Mouse (Mus musculus) adrenal gland (tissue): ENCODE results near the gene Syt17.

Experiments
- intact Hi-C: fragments of 180-260 bp; cut with DNase I; formaldehyde crosslinking; loops from one replicate; pipeline ENCODE4 v1.15.1; 2025

Syt17 gene

DNA sequence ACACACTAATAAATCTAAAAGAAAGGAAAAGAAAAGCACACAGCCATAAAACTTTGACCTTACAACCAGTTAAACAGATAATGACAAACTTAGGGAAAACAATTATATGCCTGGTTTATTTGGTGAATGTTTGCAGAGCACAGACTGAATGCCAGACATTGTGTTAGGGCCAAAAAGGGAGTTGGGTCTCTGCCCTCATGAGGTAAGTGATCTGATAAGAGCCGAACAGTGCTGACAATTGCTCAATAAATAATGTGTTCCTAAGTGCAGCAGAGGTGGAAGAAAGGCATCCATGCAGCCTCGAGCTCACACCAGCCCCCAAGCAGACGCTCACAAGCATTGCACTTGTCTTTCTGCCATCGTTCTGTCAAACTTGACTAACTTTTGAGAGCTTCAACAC is 16.4 kb upstream of the Syt17 start:
- intact Hi-C loops = no loop called here

DNA sequence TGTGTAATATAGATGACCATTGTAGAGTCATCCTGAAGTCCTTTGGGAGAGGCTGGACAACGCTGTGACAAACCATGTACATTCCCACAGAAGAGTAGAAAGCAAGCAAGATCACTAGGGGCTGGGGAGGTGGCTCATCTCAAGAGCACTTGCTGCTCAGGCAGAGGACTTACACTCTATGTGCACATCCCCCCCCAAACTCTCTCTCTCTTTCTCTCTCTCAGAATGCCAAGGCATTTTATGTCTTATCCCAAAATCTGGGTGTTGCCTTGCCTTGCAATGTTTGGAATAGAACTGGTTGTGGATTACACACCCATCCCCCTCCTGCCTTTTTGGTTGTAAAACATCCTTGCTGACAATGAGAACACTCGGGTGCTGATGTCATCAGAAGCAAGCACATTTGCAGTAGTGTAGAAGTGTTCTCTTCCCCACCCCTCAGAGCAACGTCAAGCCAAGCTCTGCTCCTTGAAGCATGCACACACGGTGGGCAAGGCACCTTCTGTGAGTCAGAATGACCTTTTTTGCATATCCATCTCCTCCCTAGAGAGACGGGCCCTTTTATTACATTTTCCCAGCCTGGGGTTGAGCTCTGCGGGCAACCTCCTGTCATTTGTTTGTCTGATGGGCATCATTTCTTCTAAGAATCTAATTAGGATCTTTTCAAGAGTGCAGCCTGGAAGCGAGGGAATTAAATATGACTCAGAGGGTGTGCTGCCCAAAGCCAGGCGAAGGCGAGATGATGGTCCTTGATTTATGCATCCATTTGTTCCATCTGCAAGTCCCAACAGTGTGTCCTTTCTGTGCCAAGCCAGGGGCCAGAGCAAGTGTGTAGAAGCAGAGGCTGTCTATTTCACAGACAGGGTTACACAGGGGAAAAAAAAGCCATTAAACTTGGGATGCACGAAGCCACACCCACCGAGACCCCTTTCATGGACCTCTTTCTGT is 15.1 kb upstream of the Syt17 start:
- intact Hi-C loops = no loop called here

DNA sequence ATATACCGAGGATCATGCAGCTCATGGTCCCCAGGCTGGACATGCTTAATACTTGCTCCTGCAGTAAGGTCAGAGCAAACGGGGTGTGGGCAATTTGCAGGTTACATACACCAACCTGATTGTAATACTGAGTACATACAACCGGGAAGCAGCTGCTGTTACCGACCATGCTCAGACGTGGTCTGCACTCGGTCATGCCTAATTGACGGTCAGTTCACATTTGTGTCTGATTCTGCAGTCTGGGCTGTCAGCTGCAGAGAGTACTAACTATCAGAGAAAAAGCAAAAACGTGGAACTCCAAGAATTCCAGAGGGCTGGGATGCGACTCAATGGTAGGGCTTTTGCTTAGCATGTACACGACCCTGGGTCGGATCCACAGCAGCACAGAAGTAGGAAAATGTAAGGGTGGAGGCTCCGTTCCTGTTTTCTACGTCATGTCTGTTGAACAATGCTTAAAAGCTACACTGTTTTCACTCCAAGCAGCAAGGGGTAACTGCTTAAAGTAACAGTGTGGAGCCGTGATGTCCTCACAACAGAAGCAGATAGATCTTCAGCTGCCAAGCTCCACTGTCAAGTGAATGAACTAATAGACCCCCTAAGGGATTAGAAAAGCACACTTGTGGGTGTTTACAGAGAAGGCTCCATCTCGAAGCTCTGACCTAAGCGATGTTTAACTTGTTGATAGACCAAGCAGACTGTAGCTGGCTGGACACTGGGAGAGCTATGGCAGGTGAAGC is 13.5 kb upstream of the Syt17 start:
- intact Hi-C loops = no loop called here

DNA sequence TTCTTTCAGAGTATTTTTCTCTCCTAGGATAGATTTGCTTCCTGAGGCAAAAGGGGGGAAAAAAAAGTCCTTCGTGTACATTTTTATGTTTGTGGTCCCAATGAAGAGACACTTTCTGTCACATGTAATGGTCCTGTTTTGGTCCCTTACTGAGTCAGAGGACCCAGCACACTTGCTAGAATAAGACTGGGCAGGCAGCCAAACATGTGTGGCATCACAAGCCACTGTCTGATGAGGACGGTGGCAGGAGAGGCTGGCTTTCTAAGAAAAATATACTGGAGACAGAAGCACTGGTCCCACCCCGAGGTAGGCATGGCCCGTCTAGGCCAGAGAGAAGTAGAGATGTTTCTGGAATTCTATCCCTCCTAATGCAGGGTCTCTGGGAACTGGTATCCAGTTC is 5.7 kb upstream of the Syt17 start:
- intact Hi-C loops = no loop called here

DNA sequence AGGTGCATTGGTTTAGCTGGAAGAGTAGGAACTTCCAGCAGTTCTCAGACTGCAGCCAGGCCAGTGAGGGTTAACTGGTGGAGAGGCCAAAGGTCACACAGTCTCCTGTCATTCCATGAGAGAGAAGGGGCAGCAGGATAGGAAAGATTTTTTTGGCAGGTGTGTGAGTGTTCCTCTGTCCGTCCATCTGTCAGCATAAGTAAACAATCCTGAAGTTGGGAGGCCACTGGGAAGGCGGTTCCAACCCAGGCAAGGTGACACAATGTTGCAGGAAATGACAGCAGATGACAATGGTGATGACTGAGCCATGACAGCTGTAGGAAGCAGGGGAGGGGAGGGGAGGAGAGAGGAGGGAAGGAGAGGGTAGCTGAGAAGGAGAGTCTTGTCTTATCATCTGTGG is 4.9 kb upstream of the Syt17 start:
- intact Hi-C loops = no loop called here

DNA sequence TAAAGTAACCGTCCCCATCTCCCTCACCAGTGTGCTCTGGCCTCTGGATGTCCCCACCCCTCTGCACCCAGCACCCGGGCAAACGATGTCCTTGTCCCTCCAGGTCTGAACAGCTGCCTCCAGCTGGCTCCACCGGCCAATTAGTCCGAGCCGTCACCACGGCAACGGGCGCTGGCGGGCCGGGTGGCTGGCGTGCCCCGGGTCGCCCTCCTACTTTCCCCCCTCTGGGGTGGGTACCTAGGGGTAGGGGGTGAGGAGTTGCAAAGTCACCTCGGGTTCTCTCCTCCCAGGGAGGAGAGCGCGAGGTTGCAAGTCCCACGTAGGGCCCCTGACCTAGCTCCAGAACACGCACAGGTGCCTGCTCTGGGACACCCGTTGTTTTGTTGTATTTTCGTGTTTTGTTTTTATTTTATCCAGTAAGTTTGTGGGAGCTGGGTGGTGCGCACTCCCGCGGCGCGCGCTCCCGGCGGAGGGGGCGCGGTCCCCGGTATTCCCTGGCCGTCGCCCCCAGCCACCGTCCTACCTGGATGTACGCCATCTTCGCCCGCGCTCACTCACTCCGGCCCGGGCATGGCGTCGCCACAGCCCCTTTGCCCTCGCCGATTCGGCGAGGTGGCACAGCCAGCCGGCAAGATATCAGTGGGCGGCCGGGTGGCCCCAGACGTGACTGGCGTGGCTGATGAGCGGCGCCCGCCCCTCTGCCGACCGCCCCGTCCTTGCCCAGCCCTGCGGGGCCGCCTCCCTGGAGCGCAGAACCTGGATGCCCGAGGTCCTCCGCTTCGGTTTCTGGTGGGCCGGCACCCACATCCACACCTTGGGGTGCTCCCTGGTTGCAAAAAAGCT is 510 bp downstream of the Syt17 start:
- intact Hi-C loops = loop anchor here (2.0 kb wide), 2 partner anchors 71 to 143 kb away; no protein-coding TSS in a partner anchor

DNA sequence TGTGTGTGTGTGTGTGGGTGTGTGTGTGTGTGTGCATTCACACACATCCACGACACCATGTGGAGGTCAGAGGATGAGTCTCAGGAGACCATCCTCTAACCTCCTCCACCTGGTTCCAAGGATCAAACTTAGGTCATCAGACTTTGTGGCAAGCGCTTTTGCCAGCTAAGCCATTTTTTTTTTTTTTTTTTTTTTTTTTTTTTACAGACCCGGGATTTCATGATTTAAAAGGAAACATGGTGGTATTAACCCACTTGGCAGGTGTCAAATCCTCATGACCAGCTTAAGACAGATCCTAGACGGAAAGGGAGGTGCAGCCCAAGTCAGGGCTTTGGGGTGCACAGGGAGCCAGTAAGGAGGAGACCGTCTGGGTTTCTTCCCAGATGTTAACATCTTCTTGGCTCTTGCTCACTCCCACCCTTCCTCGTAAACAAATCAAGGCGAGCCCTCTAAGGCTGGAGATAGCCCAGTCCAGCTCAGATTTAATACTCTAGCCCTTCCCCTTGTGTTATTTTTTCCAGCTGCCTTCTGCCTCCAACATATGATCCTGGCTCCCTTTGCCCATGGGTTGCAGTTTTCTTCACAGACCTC is 4.0 kb downstream of the Syt17 start:
- intact Hi-C loops = no loop called here

DNA sequence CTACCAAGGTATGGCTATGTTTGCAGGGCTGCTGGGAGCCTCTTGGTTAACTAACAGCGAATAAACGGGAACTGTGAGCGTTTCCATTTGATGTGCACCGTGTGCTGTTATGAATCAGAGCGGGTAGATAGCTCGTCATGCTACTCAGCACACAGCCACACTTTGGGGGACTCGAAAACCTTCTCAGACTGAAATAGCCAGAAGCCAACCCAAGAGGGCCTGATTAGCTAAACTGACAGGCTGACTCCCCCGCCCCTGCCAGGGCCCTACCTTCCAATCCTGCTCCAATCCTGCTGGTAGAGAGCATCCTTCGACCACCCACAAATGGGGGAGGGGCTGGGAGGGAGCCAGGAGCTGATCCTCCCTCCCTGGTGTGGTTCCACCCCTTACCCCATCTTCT is 4.7 kb downstream of the Syt17 start:
- intact Hi-C loops = no loop called here

DNA sequence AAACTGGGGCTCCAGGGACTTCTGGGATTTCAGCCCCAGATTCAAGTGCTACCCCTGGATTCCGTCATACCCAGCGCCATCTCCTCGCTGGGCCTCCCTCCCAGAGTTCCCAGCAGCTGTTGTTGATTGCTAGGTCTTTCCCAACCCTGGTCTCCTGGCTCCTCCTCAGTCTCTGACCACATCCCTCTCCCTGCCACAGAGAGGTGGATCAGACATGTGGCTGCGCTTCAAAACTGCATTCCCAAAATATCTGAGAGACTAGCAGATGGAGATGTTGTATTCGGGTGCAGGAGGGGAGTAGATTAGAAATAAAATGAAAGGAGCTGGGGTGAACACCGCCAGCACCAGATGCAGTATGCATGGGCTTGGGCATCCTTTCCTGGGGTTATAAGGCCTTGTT is 6.5 kb downstream of the Syt17 start:
- intact Hi-C loops = no loop called here

DNA sequence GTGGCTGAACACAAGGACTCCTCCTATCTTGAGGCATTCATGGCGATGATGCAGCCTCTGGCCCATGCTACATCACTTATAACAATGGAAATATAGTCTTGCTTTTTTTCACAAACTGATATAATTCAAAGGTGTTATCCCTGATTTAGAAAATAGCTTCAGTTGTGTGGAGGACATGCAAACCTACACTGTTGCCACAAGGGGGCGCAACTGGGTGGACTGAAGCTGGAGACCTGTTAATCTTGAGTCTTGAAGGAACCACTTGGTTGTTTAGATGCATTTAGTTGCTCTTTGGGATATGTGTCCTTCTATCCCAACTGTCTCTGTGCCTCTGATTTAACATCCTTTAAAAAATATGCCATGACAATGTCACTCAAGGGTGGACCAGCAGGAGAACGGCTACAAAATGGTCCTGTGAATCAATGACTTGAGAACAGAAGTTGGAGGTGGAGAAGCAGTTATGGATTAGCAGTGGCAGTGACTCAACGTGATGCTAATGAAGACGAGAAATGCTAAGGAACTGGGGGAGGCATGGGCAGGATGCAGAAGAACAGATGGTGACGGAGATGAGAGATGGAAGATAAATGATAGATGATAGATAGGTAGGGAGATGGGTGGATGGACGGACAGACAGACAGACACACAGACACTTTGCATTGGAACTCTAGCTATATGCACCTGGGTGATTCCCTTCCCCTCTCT is 10.8 kb downstream of the Syt17 start:
- intact Hi-C loops = no loop called here

DNA sequence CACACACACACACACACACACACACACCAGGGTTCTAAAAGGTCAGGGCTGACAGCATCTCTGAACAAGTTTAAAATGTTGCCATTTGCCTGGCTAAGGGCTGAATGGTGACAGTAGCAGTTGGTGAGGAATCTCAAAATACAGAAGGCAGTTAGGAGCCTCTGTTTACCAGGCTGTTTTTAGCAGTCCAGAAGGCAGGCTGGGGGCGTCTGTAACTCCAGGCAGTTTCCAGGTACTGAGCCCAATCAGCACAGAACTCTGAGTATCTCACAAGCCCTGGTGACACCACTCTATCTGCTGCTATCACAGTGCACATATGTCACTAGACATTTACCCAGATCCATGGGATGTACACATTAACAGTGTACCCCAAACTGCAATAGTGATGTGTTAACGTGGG is 19.1 kb downstream of the Syt17 start:
- intact Hi-C loops = no loop called here

DNA sequence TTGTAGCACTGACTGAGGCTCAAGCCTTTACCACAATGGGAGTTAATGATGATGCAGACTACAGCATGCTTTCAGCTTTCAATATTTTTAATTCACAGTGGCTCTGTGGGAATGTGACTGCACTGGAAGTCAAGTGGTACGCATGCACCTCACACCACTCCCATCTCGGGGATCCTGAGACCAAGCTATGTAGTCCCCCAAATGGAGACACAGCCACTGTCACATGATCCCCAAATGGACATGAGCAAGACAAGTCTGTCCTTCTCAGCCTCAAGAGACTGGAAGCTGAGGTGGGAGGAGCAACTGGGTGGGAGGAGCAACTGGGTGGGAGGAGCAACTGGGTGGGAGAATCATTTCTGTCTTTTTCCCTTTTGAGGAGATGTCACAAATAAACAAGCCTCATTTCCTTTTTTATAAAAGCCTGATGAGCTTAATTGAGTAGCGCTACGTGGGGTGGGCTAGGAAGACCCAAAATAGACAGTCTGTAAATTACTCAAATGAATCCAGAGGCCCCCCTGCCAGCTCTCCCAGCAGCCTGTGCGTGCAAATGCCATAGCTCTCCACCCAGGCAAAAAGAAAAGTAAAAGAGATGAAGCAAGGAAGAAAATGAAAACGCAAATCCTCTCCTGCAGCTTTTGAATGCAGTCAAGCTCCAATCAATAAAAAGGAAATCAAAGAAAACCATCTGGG is 28.4 kb downstream of the Syt17 start:
- intact Hi-C loops = no loop called here

DNA sequence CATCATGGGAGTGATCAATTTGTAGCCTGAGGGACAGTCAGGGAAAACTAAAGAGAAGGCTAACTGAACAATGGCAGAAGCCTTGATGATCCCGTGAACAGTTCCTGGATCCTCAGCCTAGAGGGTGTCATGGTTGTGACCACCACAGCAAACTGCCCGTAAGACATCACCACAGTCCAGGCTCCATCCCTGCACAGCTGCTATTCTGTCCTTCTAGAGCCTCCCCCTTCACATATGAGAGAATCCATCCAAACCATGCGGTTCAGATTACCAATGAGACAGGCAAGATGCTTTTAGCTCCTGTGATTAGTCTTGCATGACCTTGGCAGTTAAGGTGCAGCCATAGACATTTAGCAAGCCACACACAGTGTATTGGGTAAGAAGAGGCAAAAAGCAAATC is 33.8 kb downstream of the Syt17 start:
- intact Hi-C loops = no loop called here

DNA sequence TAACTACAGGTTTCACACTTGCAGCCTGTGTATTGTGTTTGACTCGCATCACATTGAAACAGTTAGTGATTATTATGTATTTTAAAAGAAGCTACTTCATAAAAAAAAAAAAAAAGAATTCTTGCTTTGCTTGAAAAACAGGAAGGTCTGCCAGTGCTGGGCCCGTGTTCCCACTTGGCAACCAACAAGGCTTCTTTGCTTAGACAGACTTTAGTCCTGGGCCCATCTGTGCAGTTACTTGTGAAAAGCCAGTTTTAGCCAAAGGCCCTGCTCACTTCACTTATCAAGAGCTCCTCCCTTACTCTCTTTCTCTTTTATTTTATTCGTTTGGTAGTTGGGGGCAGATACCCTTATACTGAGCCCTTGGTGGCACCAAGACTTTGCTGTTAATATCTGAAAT is 36.1 kb downstream of the Syt17 start:
- intact Hi-C loops = no loop called here

DNA sequence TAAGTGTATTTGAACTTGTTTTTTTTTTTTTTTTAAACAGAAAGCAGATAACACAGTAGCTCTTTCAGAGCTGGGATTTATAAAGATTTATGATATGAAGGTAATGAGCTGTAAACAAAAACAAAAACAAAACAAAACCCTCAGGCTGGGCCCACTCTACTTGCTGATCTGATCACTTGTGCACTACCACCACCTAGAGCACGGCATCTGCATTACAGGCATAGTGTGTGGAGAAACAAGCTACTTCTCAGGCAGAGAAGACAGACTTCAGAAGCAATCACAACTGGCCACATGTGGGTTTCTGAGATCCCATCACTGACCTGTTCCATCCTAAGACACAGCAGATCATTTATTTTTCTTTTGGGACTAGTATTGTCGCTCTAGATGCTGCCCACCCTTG is 38.6 kb downstream of the Syt17 start:
- intact Hi-C loops = loop anchor here (5.0 kb wide), 1 partner anchor 107 kb away; no protein-coding TSS in a partner anchor

DNA sequence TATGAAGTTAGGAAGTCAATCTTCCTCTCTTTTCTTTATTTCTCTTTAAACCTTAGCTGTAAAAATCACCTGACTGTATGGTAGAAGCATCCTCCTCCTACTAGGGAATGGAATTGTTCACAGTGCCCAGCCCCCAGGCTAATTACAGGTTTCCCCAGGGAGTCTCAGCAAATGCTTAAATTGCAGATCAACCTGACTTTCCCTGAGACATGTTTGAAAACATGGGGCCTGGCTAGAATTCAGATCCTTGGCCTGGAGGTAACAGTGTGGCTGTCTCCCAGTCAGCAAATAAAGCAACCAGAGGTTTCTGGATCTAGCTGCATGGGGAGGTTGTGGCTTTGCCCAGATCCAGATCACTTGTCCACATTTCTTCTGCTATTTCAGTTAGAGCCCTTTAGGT is 42.8 kb downstream of the Syt17 start:
- intact Hi-C loops = loop anchor here (5.0 kb wide), 1 partner anchor 103 kb away; no protein-coding TSS in a partner anchor

DNA sequence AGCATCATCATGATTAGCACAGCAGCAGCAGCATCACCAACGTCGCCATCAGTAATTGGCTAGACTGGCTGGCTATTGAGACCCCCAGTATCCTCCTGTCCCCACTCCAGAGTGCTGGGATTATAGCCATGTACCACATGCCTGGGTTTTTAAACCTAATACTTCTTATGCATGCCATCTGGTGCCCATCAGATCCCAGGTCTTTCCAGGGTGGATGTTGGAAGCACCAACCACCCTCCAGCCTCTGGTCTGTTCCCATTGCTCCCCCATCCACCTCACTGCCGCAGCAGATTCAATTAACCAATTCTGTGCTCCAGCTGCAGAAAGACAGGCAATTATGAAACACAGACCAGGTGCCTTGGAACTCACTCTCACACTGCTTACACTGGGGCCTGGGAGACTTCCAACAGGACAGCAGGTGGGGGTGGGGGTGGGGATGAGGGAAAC is 45.4 kb downstream of the Syt17 start:
- intact Hi-C loops = no loop called here

DNA sequence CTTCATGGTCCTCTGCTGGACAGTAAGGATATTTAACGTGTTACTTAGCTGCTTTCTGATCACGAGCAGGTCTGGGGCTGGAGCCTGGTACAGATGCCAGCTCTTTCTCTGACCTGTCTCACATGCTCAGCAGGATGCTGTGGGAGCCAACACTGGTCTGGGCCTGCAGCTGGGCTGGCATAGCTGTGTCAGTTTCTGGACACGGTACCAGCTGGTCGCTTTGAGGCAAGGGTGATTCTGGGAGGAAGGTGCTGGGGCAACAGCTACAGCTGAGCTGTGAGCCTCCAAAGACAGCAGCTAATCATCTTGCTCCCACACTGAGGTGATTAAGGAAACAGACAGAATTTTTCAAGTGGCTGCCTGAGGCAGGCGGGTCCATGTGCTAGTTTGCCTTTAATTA is 46.1 kb downstream of the Syt17 start:
- intact Hi-C loops = no loop called here

DNA sequence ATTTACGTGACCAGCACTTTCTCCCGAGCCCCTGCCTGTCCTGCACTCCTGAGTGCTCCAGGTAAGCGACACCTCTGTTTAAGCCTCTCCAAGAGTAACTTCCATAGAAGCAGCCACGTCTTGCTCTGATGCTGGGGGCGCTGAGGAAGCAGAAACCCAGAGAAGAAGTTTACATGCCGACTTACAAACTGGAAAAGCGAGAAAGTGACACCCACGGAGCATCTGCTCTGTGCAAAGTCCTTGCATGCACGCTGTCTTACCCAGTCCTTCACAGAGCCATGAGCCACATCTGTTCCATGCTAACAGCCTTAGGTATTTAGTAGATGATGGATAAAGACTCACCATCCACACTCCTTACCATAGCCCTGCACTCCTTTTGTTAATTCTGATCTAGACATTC is 48.3 kb downstream of the Syt17 start:
- intact Hi-C loops = no loop called here

DNA sequence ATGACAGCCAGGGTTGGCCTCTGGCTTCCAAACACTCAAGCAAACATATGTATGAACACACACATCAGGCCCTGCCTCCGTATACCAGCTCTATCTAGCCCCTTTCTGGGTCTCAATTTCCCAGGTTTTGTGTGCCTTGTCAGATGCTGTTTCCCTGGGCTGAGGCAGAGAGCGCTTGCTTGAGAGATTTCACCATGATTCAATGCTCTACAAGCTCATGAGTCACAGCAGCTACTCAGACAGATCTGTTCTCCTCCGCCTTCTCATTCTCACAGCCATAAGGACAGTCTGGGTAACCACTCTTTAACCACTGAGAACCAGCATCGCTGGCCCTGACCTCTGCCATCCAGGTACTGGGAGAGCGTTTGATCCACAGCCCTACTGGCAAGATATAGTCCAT is 57.3 kb downstream of the Syt17 start:
- intact Hi-C loops = no loop called here
